7 mouse cellular contexts compared by ENCODE assay signal in genomic region chr7:43250718-43251117, GRCm38 (mm10).
DNase-seq lines count a peak whose midpoint lies in the region; ATAC-seq and TF ChIP-seq lines count a peak whose summit lies in the region.
"Not testable (repeated sequence)": the region's sequence is repeated elsewhere in the genome, so short reads cannot be mapped to it uniquely, and the experiment has no call there.

No protein-coding gene starts in this region.

- TF ChIP-seq POLR2A in CH12.LX (IDR thresholded peaks at IDR 0.05; ENCODE audit: low read depth, low read length): not testable (repeated sequence)

- in situ Hi-C loops in CH12.LX (cut with MboI; ENCODE audit: low pct_ligation_motif_present, low pct_unique_long_range_greater_than_20kb, low sequenced_read_pairs): not testable (repeated sequence)

- dilution Hi-C loops in CH12.LX (cut with MboI; ENCODE audit: extremely low pct_ligation_motif_present, extremely low pct_unique_long_range_greater_than_20kb, low sequenced_read_pairs): not testable (repeated sequence)

- H3K9me3 ChIP-seq in CH12.LX (replicated peaks; ENCODE audit: low read length): not testable (repeated sequence)

- not testable (repeated sequence) for H3K27me3 ChIP-seq in CH12.LX (replicated peaks)

- not testable (repeated sequence) for H3K4me3 ChIP-seq in CH12.LX (replicated peaks in 1 of 3; ENCODE audit: low read depth in 2 of 3, low read length in 2 of 3, poor library complexity in 1 of 3); layer of hippocampus, adult 2 months

- peak; percentile 82 for ATAC-seq in granulocyte monocyte progenitor cell, adult 5-6 weeks (replicated peaks; ENCODE audit: poor library complexity, severe bottlenecking)
- ATAC-seq in megakaryocyte progenitor cell, adult 5-6 weeks (replicated peaks; ENCODE audit: poor library complexity): peak; percentile 68

- H3K36me3 ChIP-seq in CH12.LX (replicated peaks in 1 of 2; ENCODE audit: control insufficient read depth in 1 of 2, insufficient read depth in 1 of 2, low read length in 1 of 2): not testable (repeated sequence)

- TF ChIP-seq CTCF in CH12.LX (conservative IDR thresholded peaks at IDR 0.05 in 1 of 2, IDR thresholded peaks at IDR 0.05 in 1 of 2; ENCODE audit: low read depth in 2 of 2, low read length in 2 of 2): peak in 1 of 2 experiments; percentile 41; a peak in 2 of 4 replicates
- TF ChIP-seq CTCF in layer of hippocampus, adult 2 months (conservative IDR thresholded peaks at IDR 0.05): peak; percentile 57

- not testable (repeated sequence) for H3K9ac ChIP-seq in CH12.LX (ENCODE audit: insufficient read depth, low read depth)

- not testable (repeated sequence) for H3K27ac ChIP-seq in CH12.LX (ENCODE audit: insufficient read depth, low read depth); layer of hippocampus, adult 2 months

- not testable (repeated sequence) for TF ChIP-seq RAD21 in CH12.LX (IDR thresholded peaks at IDR 0.05; ENCODE audit: low read depth, low read length)

- DNase-seq in CH12.LX (ENCODE audit: extremely low read depth) (peak; percentile 45), ES-CJ7 (ENCODE audit: low read depth, low spot score) (peak; percentile 47)
- peak; percentile 1 for DNase-seq in brain, adult 2 months (ENCODE audit: low read depth, low spot score)
- DNase-seq in layer of hippocampus, adult 2 months (ENCODE audit: low spot score in 2 of 2): not testable (repeated sequence)
- DNase-seq in lung, postnatal 25 days (ENCODE audit: low spot score): peak; percentile 0

- H3K4me1 ChIP-seq in CH12.LX (ENCODE audit: control insufficient read depth in 1 of 2, insufficient read depth in 2 of 2): not testable (repeated sequence)

- not testable (repeated sequence) for TF ChIP-seq EP300 in CH12.LX (IDR thresholded peaks at IDR 0.05; ENCODE audit: low read length)

- H3K4me2 ChIP-seq in CH12.LX (ENCODE audit: insufficient read depth, low read depth, poor library complexity, severe bottlenecking): not testable (repeated sequence)

- H3K79me2 ChIP-seq in CH12.LX (replicated peaks; ENCODE audit: control insufficient read depth, extremely low read depth, insufficient read depth, poor library complexity, severe bottlenecking): not testable (repeated sequence)

TF ChIP-seq in CH12.LX, 34 proteins besides CTCF, POLR2A, EP300 and RAD21:
- TF ChIP-seq ELF1 (IDR thresholded peaks at IDR 0.05; ENCODE audit: low read depth, low read length) (peak; percentile 43; the same call in 1 of the 2 replicates), HCFC1 (IDR thresholded peaks at IDR 0.05; ENCODE audit: low read depth, low read length) (peak; percentile 26; the same call in 1 of the 2 replicates)
